In genomic region chr5:96221812-96222585, GRCm38 (mm10) we compare ENCODE assay signal across 8 mouse cellular contexts. TPM values are rescaled to one million over a fixed set of nuclear protein-coding genes. Genes with fewer than 3 reads are reported as not detected.
DNase-seq lines count a peak whose midpoint lies in the region; ATAC-seq lines count a peak whose summit lies in the region.

No protein-coding gene starts in this region.

- DNase-seq in embryo, embryonic 10 days (ENCODE audit: low spot score), result peak; percentile 4
- DNase-seq in embryo, embryonic 10.5 days (ENCODE audit: low spot score), result no peak
- peak; percentile 54 for DNase-seq in MEL-GATA-1-ER (ENCODE audit: extremely low read depth, low read depth)
- DNase-seq in fat pad, adult 2 months (ENCODE audit: extremely low read depth, low read depth, low spot score), result peak; percentile 26
- DNase-seq in kidney, postnatal 36 days, result peak; percentile 43 to 51
- DNase-seq in thymus, adult 18-20 months, result no peak
- no peak for DNase-seq in right cerebral cortex, postnatal 36 days (ENCODE audit: low spot score in 2 of 2)

- ATAC-seq in megakaryocyte progenitor cell, adult 5-6 weeks (replicated peaks; ENCODE audit: poor library complexity), result peak; percentile 85

RNA-seq across cellular contexts. Expression of gene Mrpl1, which starts 12.7 kb away (rescaled TPM):
- 34.5 and 41.4 TPM in 2 replicates for total RNA-seq in megakaryocyte progenitor cell, adult 5-6 weeks (2015)
- total RNA-seq in megakaryocyte progenitor cell, adult 5-6 weeks (2017), result 48.3 and 69.1 TPM in 2 replicates

RNA-seq across cellular contexts. Expression of gene Cnot6l, which starts 58.0 kb away (rescaled TPM):
- total RNA-seq in megakaryocyte progenitor cell, adult 5-6 weeks (2015), result 98.5 and 108 TPM in 2 replicates
- 43.9 and 67.9 TPM in 2 replicates for total RNA-seq in megakaryocyte progenitor cell, adult 5-6 weeks (2017)

Comparison
In these comparisons a context has a peak if more than half of its experiments do, and no peak if none do; other contexts are left out.
1. DNase-seq: peak in embryo, embryonic 10 days (single experiment), MEL-GATA-1-ER (single experiment), fat pad, adult 2 months (single experiment) and kidney, postnatal 36 days (2 of 2); none in embryo, embryonic 10.5 days (single experiment), thymus, adult 18-20 months (0 of 2) and right cerebral cortex, postnatal 36 days (0 of 2).